Mouse (Mus musculus) large intestine, adult 2 months (tissue): ENCODE measurements around the gene Hoxa6. TPM values are rescaled to one million over a fixed set of nuclear protein-coding genes. Genes with fewer than 3 reads are reported as not detected.

Experiments
- DNase-seq: peaks from one replicate; pipeline ENCODE4 v3.0.0-alpha.2; 2012; ENCODE audit warnings: low read depth, low spot score
- WGBS: fragments of 180-500 bp; shearing (Covaris S2); methylation state at CpG from one replicate; pipeline ENCODE4 v1.1.7; 2018; 5-methylcytosine and 5-hydroxymethylcytosine counted together
- polyA plus RNA-seq: library from polyadenylated mRNA; depleted of rRNA; stranded (reverse); fragments of >200 nt; gene quantifications from 2 replicates; pipeline ENCODE4 v1.2.3, GENCODE M21; 2012

Hoxa6 gene
- polyA plus RNA-seq, 1 experiment, result 0.16 TPM

DNA sequence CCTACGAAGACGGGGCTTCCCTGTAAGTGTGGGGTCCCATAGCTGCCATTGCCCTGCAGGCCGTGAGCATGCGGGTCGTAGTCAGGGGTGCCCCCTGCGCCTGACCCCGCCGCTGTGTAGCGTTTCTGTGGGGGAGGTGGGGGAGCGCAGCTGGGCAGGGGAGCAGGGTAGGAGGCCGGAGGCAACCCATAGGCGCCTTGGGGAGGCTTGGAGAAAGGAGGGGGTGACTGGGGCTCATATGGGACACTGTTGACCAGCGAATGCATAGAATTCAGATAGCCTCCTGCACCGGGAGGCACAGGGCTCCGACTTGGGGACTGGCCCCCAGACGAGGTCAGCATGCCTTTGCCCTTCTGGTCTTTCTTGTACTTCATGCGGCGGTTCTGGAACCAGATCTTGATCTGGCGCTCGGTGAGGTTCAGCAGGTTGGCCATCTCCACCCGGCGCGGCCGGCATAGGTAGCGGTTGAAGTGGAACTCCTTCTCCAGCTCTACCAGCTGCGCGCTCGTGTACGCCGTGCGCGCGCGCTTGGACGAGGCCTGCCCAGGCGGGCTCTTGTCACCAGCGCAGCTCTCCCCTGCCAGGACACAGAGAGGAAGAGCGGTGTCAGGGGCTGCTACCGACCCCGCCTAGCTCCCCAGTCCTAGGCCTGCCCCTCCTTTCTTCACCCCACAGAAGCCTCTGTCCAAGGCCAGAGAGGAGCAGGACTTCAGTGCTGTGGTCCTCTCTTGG lies 38.2 kb downstream of the Hoxa6 start:
- whole genome bisulfite sequencing, result 90% methylated on average over 40 of the region's 40 CpGs
- no peak for DNase-seq

DNA sequence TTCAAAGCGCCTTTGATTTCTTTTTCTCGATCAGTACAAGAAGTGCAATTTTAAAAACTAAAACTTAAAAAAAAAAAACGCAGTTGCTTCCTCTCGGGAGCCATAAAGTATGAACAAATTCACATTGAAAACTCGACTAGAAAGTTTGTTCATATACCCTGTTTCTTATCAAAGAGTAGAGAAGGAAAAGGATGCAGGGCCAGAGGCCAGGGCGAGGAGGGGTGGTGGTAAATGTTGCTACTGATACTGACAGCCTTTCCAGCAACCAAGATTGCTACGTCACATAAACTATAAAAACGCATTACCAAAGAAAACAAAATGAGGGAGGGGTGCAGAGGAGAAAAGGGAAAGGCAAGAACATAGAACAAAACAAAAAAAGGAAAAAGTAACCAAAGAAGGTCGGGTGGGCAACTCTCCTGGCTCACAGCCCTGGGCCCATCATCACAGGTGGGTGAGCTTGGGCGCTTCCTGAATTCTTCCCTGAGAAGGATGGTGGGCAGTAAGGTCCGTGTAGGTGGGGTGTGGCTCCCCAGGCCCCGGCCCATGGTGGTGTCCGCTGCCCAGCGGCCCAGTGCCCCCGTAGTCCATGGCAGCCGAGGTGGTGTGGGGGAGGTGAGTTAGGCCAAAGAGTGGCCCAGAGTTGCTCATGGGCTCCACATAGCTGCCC lies 38.9 kb downstream of the Hoxa6 start:
- no peak for DNase-seq
- WGBS, result 80% methylated on average over 16 of the region's 16 CpGs

DNA sequence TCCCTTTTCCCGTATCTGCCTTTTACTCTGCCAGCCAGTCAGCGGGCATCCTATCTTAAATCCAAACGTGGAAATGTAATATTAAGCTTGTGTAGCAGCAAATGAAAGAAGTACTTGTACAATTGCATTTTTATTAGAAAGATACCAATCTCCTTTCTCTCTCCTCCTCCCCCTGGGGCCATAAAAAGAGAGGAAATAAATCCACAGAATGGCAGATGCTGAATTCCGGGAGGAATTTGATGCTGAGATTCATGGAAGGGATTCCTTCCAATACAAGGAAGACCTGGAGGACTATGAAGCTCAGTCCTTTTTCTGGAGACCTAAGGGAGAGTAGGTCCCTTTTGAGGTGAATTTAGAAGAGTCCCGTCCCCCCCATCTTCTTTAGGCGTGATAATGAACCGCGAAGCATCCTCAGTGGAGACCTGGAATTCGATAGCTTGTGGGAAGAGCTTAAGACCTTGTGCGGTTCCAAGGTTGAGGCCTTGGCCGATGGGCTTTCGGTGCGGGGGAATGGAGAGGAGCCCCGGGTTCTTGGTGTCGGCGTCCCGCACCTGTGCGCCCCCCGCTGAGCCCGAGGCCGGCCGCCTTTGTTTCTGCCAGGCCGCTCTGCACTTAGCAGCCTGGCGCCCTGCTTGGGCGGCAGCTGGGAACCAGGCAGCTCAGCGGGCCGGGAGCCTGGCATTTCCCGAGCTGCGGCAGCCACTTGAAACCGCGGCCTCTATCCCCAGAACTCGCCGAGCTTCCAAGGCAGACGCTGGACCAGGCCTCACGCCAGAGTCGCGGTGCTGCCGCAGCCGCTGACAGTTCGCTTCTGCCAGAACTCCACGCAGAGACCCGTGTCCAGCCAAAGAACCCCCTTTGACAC lies 40.1 kb downstream of the Hoxa6 start:
- no peak for DNase-seq
- 84% methylated on average over 42 of the region's 42 CpGs for WGBS

DNA sequence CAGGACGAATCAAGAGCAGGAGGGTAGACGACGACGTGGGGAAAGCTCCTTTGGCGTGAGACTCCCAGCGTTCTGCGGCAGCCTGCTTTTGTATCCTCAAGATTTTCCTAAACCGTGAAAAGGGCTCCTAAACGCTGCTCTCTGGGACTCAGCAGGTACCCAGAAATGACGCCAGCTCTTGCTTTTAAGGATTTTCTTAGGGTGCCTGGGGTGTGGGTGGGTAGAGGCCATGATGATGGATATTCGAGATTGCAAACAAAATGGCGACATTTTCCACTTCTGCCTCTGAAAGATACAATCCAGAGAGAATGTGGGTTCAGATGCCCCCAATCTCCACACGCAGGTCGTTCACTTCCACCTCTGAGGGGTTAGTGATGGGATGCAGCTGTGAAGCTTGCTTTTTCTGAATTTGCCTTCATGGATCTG lies 40.8 kb downstream of the Hoxa6 start:
- DNase-seq, result no peak
- 91% methylated on average over 14 of the region's 14 CpGs for WGBS

DNA sequence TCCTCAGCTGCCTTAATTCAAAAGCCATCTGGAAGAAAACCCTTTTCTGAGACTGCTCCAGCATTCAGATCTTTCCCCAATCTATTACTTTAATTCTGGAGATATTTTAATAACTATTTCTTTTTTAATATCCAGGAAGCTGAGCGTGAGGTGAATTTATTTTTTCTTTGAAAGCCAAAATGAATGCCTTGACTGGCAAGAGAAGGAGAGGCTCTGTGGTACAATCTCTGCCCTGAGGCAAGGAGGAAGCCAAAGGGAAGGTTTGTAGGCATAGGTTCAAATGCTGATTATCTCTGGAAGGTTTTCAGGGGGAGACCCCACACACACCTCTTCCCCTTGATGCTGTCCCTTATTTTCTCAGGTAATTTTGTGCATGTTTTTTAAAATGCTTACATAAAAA lies 41.3 kb downstream of the Hoxa6 start:
- 92% methylated on average over 1 of the region's 1 CpGs for WGBS
- no peak for DNase-seq

DNA sequence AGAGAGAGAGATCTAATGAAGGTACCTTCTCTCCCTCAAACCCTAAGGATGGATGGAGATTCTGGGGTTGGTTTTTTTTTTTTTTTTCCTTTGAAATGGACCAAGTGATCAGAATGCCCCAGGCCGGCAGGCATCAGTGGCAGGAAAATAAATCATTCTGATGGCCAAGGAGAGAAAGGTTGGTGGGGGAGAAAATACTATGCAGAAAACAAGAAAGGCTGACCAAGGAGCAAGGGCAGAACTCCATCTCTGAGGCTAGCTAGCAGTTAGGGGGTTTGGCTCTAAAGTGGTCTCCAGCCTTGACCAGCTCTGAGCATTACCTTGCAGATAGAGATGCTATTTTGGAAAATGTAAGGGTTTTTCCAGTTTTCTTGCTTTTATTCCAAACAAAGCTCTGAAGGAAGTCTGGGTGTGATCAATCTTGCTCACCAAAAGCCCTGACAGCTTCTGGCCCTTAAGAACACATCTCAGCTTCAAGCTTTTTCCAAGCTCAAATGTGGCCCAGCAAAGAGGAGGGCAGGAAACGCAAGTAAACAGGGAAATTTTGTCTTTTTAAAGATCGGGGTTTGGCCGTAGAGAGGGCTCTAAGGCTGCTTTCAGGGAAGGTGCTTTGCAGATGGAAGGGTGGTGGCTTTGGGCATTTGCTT lies 42.0 kb downstream of the Hoxa6 start:
- WGBS, result 79% methylated on average over 4 of the region's 4 CpGs
- DNase-seq, result no peak

DNA sequence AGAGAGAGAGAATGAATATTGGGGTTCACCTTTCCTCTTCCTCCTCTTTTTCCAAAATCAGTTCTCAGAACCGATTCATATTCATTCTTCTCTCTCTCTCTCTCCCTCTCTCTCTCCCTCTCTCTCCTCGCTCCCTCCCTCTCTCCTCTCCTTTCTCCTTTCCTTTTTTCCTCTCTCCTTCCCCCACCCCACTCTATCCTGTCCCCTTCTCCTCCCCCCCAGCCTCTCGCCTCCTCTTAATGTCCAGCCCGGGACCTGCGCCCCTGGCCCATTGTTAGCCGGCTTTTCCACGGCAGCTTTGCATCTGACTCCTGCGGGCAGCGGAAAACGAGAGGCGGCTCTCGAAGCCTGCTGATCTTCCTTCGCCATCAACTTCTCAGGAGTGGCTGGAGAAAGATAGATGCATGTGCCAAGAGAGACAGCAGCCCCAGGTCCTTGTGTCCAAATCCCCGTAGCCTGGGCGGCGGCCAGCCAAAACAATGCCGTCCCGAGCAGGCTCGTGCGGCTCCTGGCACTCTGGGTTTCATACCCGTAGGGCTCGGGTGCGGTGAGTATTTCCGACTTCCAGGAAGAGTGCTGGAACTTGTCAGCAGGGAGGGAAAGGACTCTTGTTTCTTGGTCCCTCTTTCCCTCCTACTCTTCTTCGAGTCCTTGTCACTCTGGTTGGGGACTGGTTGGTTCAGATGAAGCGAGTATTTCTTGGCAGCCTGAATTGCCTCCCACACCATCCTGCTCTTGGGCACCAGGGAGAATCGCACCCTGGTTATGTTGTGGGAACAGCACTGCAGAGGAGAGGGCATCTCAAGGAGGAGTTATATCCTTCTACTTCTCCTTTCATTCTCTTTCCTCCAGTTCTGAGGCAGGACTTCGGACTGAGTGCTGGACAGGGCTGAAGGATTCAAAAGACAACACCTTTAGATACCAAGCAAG lies 42.8 kb downstream of the Hoxa6 start:
- WGBS, result 78% methylated on average over 28 of the region's 28 CpGs
- DNase-seq, result no peak

DNA sequence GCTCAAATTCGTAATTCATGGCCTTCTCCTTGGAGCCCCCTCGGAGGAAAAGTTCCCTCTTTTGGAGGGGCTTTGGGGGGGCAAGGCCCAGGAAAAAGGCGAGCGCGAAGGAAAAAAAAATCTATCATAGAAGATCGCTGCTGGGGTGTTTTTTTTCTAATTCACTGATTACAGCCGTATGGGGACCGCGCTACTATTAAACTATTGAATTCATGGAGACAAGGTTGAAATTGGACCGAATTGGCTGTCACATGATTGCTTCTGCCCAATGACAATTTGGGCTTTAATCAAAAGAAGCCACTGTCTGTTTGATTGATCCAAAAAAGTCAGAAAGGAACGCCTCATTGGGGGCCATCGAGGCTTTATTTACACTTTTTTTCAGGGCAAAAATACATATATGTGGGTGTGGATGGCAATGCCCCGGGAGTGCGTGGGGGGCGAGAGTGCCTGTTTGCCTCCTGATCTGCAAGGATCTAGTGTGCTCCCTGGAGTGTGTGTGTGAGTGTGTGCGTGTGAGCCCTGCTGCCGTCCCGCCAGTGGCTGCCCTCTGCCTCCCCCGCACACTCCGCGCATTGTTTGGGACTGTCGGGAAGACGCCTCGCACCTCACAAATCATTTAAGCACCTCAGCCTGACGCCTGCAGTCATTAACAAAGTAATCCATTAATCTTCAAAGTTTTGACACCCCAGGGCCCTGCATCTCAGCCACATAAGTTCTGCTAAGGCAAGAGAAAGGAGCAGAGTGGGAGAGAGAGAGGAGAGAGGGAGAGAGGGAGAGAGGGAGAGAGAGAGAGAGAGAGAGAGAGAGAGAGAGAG lies 43.7 kb downstream of the Hoxa6 start, which contains the start of gene Hoxa2:
TSS of gene Hoxa2 (minus strand) at position 206 of the 815 bp plus-strand sequence.
- 68% methylated on average over 25 of the region's 25 CpGs for WGBS
- DNase-seq, result no peak

DNA sequence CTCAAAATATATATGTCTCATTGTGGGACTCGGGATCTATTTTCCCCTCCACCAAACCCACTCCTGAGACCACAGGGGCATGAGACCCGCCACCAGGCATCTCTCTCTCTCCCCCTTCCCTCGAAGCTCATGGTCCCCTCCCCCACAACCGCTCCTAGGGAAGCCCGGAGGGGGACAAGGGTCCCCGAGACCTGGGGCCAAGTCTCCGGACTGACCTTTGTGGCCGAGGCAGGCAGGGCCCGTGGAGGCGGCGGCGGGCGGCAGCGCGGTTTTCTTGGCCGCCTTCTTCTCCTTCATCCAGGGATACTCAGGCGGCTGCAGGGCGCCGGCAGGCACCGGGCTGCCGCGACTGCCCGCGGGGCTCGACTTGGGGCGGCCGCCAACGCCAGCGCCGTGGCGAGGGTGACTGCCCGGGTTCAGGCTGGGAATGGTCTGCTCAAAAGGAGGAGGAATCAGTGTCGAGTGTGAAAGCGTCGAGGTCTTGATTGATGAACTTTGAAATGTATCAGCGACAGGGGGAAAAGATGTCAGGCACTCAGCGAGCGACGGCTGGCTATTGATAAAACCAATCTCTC lies 44.4 kb downstream of the Hoxa6 start:
- DNase-seq, result no peak
- WGBS, result 63% methylated on average over 39 of the region's 39 CpGs

DNA sequence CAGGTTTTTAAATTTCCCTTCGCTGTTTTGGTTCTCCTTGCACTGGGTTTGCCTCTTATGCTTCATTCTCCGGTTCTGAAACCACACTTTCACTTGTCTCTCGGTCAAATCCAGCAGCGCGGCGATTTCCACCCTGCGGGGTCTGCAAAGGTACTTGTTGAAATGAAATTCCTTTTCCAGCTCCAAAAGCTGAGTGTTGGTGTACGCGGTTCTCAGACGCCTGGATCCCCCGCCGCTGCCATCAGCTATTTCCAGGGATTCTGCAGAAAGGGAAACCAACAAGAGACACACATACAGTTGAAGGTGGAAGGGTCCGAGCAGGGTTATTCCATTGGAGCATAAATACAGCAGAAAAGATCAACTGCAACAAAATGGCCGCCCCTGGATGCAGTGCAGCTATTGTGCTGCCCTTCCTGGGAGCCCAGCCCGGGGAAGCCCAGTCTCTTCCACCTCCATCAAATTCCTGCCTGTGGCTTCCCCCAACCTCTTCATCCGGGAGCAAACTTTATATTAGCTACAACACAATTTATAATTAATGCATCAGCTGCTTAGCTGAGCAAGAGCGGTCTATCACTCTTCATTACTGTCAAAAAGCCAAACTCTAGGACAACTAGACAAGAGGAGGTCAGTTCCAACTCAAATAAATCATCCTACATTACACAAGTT lies 45.0 kb downstream of the Hoxa6 start:
- WGBS, result 88% methylated on average over 17 of the region's 17 CpGs
- DNase-seq, result no peak

DNA sequence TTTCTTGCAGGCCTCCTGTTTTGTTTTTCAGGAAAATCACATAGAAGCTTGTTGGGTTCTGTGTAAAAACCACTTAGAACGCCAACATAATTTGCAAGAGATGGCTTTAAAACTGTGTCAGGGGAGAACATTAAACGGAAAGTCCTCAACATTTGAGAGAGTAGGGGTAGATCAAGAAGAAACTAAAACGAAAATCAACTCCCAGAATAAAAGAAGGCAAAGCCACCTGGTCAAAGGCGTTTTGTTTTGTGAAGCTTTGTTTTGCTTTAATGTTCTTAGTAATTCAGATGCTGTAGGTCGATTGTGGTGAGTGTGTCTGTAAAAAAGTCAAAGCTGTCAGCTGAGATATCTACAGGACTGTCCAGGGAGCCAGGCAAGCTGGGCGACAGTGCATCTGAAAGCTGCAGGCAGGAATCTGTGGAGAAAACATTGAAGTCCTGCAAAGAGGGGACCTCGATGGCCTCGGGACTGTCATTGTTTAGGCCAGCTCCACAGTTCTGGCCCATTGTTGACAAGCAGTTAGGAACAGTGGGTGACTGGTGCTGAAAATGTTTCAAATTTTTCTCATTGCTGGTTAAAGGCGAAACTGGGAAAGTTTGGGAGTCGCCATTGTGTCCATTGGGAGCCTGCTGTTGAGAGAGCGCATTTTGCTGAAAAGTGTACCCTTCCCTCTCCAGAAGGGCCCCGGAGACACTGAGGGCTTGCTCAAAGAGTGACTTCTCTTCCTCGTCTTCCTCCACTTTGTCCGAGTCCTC lies 45.7 kb downstream of the Hoxa6 start:
- 81% methylated on average over 14 of the region's 14 CpGs for WGBS
- DNase-seq, result no peak

DNA sequence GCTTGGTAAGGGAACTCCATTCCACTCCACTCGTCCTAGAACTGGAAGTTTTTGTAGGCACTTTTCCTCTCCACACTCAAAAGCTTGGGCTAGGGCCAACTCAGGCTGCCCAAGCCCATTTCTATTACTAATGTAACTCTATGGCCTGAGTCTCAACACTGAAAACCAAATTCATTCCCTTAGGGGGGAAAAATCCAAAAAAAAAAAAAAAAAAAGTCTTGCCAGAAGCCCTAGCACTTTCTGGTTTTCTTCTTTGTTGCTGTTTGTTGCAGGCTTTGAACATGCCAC lies 46.5 kb downstream of the Hoxa6 start:
- DNase-seq, result no peak
- 69% methylated on average over 1 of the region's 1 CpGs for WGBS

DNA sequence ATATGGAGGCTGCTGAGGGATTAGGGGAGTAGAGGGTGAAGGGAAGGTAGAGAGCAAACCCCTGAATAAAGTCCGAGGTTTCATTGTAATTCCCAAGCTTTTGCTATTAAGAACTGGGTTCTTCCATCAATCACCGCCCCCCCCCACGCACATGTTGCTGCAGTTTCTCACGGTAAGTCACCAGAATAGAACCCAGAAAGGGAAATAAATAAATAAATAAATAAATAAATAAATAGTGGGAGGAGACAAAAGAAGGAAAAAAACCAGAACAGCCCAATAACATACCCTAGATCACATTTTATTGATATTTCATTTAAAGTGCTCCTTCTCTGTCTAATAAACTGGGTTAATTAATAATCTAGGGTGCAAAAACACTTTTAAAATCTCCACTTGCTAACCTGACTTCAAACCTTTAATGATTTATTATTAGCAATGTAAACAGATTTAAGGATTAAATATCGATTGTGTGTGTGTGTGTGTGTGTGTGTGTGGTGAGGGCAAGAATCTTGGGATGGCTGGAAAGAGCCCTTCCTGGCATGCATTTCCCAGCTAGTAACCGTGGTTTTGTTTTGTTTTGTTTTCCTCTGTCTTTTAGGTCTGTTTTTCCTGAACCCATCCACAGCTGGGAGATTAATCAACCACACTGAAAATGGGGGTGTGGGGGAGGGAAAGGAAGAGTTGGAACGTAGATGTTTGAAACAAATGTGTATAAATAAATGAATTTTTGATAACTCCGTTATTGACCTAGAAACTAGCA lies 47.0 kb downstream of the Hoxa6 start:
- no peak for DNase-seq
- WGBS, result 46% methylated on average over 8 of the region's 8 CpGs

DNA sequence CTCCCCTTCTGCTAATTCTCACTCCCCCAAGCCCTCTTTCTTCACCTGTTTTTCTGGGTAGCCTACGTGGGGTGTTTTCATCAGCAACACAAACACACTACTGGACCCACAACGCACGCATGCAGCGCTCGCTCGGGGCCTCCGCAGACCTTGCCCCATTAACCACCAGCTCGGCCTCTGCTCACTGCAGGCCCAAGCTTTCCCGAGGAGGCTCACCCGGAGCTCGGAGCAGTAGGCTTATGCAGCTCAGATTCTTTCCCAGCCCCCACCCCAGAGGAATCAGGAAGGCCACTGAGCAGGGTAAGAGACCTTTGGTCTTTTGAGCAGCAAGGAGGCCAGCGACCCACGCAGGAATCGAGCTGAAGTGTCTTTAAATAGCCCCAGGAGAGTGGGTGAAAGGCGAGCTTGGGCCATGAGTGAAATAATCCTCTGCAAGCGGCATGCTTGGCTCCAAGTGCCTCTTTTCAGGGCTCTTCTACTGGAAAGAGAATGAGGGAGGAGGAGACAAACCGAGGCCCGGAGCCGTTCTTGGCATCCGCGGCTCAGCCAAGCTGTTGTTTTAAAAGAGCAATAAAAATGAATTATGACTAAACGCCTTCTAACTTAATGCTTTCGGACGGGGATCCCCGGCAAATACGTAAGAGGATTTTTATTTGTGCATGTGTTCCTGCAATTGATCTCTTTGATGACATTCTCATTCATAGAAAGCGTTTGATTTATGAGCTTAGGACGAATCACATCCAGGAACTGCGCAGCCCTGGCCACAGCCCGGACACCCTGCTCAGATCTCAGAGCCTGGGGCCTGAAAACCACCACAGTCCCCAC lies 47.8 kb downstream of the Hoxa6 start:
- no peak for DNase-seq
- 6% methylated on average over 30 of the region's 30 CpGs for WGBS

DNA sequence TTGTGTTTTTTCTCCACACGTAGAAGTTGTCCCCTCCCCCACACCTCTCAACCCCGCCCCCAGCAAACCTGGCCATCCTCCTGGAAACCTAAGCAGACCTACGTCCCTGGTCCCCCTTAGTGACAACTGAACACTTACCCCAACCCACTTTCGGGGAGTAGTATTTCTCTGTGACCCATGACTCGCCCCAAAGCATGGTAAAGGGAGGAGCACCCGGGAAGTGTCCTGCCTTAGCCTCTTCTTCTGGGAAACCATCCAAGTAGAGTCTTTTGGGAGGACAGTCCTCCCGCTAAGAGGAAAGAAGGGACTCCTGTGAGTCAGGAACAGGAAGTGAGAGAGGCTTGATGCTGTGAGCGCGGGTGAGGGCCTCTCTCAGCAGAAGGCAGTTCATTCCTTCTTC lies 48.5 kb downstream of the Hoxa6 start:
- no peak for DNase-seq
- WGBS, result 19% methylated on average over 9 of the region's 9 CpGs
